Mouse (Mus musculus): Measurements from ENCODE around the gene Nipsnap3b. TPM values are rescaled to one million over a fixed set of nuclear protein-coding genes. Genes with fewer than 3 reads are reported as not detected.

The Nipsnap3b gene
- polyA plus RNA-seq (2015; fragmentation: Nextera tagmentation; extraction: Ambion mirVana), result 42.7 and 47.8 TPM in 2 replicates

DNA sequence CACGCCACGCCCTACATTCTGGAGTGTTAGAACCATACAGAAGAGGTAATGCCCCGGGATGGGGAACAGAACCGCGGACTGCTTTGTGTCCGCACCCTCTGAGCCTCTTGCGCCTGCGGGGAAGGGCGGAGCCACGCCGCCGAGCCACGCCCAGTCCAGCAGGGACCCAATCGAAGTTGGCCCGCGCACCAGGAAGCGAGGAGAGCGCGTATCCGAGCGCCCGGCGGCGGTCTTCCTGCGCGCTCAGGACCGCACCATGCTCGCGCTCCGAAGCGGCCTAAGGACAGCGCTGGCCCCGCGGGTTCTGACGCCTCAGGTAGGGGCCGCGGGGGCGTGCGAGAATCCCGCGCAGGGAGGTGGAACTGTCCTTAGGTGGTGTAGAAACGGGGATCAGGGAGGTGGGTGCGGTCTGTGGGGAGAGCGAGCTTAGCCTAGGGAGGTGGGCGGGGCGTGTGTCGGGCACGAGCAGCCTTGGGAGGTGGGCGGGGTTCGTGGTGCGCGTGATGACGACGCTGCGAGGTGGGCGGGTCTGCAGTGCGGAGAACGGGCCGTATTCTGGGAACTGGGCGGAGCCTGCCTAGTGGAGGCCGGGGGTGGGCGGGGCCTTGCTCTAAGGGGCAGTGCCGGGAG, at the start of gene Nipsnap3b:
Gene Nipsnap3b (plus strand): TSS at position 149 of the 630 bp plus-strand sequence.
- H3K9me3 ChIP-seq (replicated peaks), result no peaks in the 10 kb centered on the region
- ATAC-seq (ENCODE audit: low read depth), result peak; percentile 95
- WGBS (ENCODE audit: insufficient replicate concordance), result under 1% methylated on average over 63 of the region's 63 CpGs

DNA sequence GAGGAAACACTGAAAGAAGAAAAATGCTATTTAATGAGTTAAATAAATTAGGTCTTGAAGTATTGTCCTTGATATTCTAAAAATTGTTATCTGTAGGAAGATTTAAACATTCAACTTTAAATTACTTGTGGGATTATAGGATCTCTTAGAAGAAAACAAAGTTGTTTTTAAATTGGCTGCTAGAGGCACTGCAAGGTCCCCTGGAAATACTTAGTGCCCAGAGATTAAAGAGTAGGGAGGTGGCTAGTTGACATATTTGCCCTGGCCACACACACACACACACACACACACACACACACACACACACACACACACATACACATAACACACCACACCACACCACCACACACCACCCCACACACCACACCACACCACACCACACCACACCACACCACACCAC, 47.4 kb upstream of the Nipsnap3b start, which contains the start of gene Olfr270:
Gene Olfr270 (plus strand): TSS at position 301 of the 400 bp plus-strand sequence.
- no peaks in the 10 kb centered on the region for H3K27me3 ChIP-seq
- ATAC-seq (ENCODE audit: low read depth) (no peak), DNase-seq (no peak)
- no peaks in the 10 kb centered on the region for H3K36me3 ChIP-seq
- no peaks in the 10 kb centered on the region for H3K9me3 ChIP-seq (replicated peaks)
- no peaks in the 10 kb centered on the region for H3K4me1 ChIP-seq (replicated peaks)
- H3K27ac ChIP-seq, result no peak within 1 kb of the TSS
- H3K4me2 ChIP-seq, result no peak within 1 kb of the TSS
- no peak within 1 kb of the TSS for H3K4me3 ChIP-seq (replicated peaks)
- no peak within 1 kb of the TSS for H3K9ac ChIP-seq

More for the DNA sequence above, at the start of gene Nipsnap3b:
- Histone ChIP-seq H3K4me2 (peak within 1 kb of the TSS; percentile 80), H3K9ac (peak within 1 kb of the TSS; percentile 79), H3K4me3 (replicated peaks) (peak within 1 kb of the TSS; percentile 79), H3K27ac (peak within 1 kb of the TSS; percentile 82), H3K36me3 (peaks cover 17% of the 10 kb centered on the region), H3K27me3 (no peaks in the 10 kb centered on the region), H3K4me1 (replicated peaks) (peaks cover 11% of the 10 kb centered on the region)
- peak; percentile 94 for DNase-seq

GRCm38 (mm10) chr4:52985216-52985615, 26.5 kb upstream of the Nipsnap3b start:
- Histone ChIP-seq H3K27ac (no peak overlapping the region), H3K9ac (no peak overlapping the region), H3K4me3 (replicated peaks) (no peak overlapping the region), H3K27me3 (no peaks in the 10 kb centered on the region), H3K4me1 (replicated peaks) (no peaks in the 10 kb centered on the region), H3K9me3 (replicated peaks) (no peaks in the 10 kb centered on the region), H3K36me3 (no peaks in the 10 kb centered on the region), H3K4me2 (no peak overlapping the region)
- 46% methylated on average over 2 of the region's 2 CpGs for WGBS (ENCODE audit: insufficient replicate concordance)
- DNase-seq (no peak), ATAC-seq (ENCODE audit: low read depth) (no peak)

- H3K4me2 ChIP-seq, result no peak overlapping the region
- no peaks in the 10 kb centered on the region for H3K9me3 ChIP-seq (replicated peaks)
- DNase-seq (no peak), ATAC-seq (ENCODE audit: low read depth) (no peak)
- H3K36me3 ChIP-seq, result no peaks in the 10 kb centered on the region
- no peak overlapping the region for H3K4me3 ChIP-seq (replicated peaks)
- 56% methylated on average over 2 of the region's 2 CpGs for WGBS (ENCODE audit: insufficient replicate concordance)
- H3K27ac ChIP-seq, result no peak overlapping the region
- H3K9ac ChIP-seq, result no peak overlapping the region
- H3K27me3 ChIP-seq, result no peaks in the 10 kb centered on the region
- no peaks in the 10 kb centered on the region for H3K4me1 ChIP-seq (replicated peaks)
These were observed 25.4 kb upstream of the Nipsnap3b start for GRCm38 (mm10) chr4:52986266-52986665.

GRCm38 (mm10) chr4:52989248-52989647, 22.4 kb upstream of the Nipsnap3b start, which contains the start of gene Nipsnap3a:
Gene Nipsnap3a, plus strand, starts transcription at chr4:52989272.
- Histone ChIP-seq H3K27me3 (no peaks in the 10 kb centered on the region), H3K9me3 (replicated peaks) (no peaks in the 10 kb centered on the region), H3K4me3 (replicated peaks) (no peak within 1 kb of the TSS), H3K4me2 (peak within 1 kb of the TSS; percentile 4; the same call in 1 of the 2 replicates), H3K27ac (no peak within 1 kb of the TSS), H3K36me3 (no peaks in the 10 kb centered on the region), H3K9ac (no peak within 1 kb of the TSS), H3K4me1 (replicated peaks) (no peaks in the 10 kb centered on the region)
- DNase-seq, result no peak
- ATAC-seq (ENCODE audit: low read depth), result no peak
- 26% methylated on average over 12 of the region's 12 CpGs for WGBS (ENCODE audit: insufficient replicate concordance)

DNA sequence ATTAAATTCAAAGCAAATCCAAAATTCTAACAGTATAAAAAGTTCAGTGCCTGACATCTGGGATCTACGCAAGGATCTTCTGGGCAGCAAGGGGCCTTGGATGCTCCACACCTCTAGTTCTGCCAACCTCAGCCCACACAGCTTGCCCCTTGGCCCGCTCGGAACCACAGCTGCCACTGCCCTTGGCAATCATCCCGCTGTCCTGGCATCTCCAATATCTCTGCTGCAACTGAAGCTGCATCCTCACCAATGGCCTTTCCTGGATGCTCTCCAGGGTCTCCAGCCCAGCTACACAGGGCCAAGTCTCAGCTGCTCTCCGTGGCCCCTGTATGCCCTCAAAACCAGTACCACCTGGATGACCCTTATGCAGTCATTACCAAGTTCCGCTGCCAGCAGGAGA, 12.2 kb upstream of the Nipsnap3b start:
- H3K4me3 ChIP-seq (replicated peaks), result no peak overlapping the region
- no peak overlapping the region for H3K9ac ChIP-seq
- no peaks in the 10 kb centered on the region for H3K9me3 ChIP-seq (replicated peaks)
- no peak for DNase-seq
- WGBS (ENCODE audit: insufficient replicate concordance), result 76% methylated on average over 6 of the region's 6 CpGs
- H3K4me2 ChIP-seq, result no peak overlapping the region
- no peaks in the 10 kb centered on the region for H3K4me1 ChIP-seq (replicated peaks)
- H3K27ac ChIP-seq, result no peak overlapping the region
- H3K27me3 ChIP-seq, result no peaks in the 10 kb centered on the region
- H3K36me3 ChIP-seq, result no peaks in the 10 kb centered on the region
- ATAC-seq (ENCODE audit: low read depth), result no peak

DNA sequence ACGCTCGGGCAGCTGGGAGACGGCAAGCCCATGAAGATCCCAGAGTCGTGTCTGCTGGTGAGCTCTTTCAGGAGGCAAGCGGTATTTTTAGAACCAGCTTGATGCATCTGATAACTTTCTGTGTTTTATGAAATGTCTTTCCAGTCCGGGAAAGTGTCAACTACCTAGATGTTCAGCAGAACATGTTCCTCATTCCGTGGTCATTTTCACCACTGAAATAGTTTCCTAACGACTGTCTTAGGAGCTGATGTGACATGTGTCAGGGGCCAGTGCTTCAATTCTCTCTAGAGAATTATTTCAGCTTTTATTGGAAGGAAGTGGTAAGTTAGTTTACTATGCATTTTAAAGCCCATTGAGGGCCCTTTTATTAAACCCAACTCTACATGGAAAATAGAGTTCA, 11.5 kb upstream of the Nipsnap3b start:
- no peak overlapping the region for H3K9ac ChIP-seq
- no peaks in the 10 kb centered on the region for H3K27me3 ChIP-seq
- no peaks in the 10 kb centered on the region for H3K4me1 ChIP-seq (replicated peaks)
- no peak for DNase-seq
- no peak overlapping the region for H3K27ac ChIP-seq
- ATAC-seq (ENCODE audit: low read depth), result no peak
- no peak overlapping the region for H3K4me3 ChIP-seq (replicated peaks)
- no peaks in the 10 kb centered on the region for H3K9me3 ChIP-seq (replicated peaks)
- 20% methylated on average over 8 of the region's 8 CpGs for WGBS (ENCODE audit: insufficient replicate concordance)
- H3K36me3 ChIP-seq, result no peaks in the 10 kb centered on the region
- H3K4me2 ChIP-seq, result no peak overlapping the region

- no peaks in the 10 kb centered on the region for H3K27me3 ChIP-seq
- no peak overlapping the region for H3K27ac ChIP-seq
- no peaks in the 10 kb centered on the region for H3K9me3 ChIP-seq (replicated peaks)
- H3K9ac ChIP-seq, result no peak overlapping the region
- WGBS (ENCODE audit: insufficient replicate concordance), result 63% methylated on average over 4 of the region's 4 CpGs
- H3K4me2 ChIP-seq, result no peak overlapping the region
- ATAC-seq (ENCODE audit: low read depth) (no peak), DNase-seq (no peak)
- no peak overlapping the region for H3K4me3 ChIP-seq (replicated peaks)
- peaks cover 11% of the 10 kb centered on the region for H3K4me1 ChIP-seq (replicated peaks)
- H3K36me3 ChIP-seq, result no peaks in the 10 kb centered on the region
These were observed 2.5 kb upstream of the Nipsnap3b start for GRCm38 (mm10) chr4:53009183-53009582.

DNA sequence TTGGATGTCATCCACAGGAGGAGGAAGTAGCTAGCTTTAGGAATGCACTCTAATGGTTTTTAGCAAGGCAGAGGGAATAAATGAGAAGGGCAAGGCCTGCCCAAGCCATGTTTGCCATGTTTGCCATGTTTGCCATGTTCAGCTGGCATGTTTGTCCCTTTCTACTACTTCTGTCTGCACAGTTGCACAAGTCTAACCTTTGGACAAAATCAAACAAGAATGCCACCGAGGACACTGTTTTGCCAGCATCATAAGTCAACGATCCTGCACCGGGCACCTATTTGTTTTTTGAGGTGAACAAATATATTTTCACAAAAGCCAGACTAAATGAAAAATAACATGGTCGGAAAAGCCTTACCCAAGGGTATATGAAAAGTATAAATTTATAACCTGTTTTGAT, 1.8 kb upstream of the Nipsnap3b start:
- ATAC-seq (ENCODE audit: low read depth) (no peak), DNase-seq (no peak)
- no peaks in the 10 kb centered on the region for H3K27me3 ChIP-seq
- 74% methylated on average over 4 of the region's 4 CpGs for WGBS (ENCODE audit: insufficient replicate concordance)
- H3K4me3 ChIP-seq (replicated peaks), result no peak overlapping the region
- peaks cover 11% of the 10 kb centered on the region for H3K4me1 ChIP-seq (replicated peaks)
- H3K9me3 ChIP-seq (replicated peaks), result no peaks in the 10 kb centered on the region
- no peak overlapping the region for H3K4me2 ChIP-seq
- H3K36me3 ChIP-seq, result peaks cover under 1% of the 10 kb centered on the region; the same call in 1 of the 2 replicates
- no peak overlapping the region for H3K9ac ChIP-seq
- no peak overlapping the region for H3K27ac ChIP-seq

- H3K9me3 ChIP-seq (replicated peaks), result no peaks in the 10 kb centered on the region
- ATAC-seq (ENCODE audit: low read depth), result no peak
- no peak overlapping the region for H3K9ac ChIP-seq
- H3K4me3 ChIP-seq (replicated peaks), result no peak overlapping the region
- WGBS (ENCODE audit: insufficient replicate concordance), result 77% methylated on average over 7 of the region's 7 CpGs
- H3K27ac ChIP-seq, result no peak overlapping the region
- DNase-seq, result no peak
- no peaks in the 10 kb centered on the region for H3K27me3 ChIP-seq
- H3K36me3 ChIP-seq, result peaks cover 35% of the 10 kb centered on the region
- no peak overlapping the region for H3K4me2 ChIP-seq
- H3K4me1 ChIP-seq (replicated peaks), result peaks cover 11% of the 10 kb centered on the region
These were observed 2.7 kb downstream of the Nipsnap3b start for GRCm38 (mm10) chr4:53014421-53014820.

DNA sequence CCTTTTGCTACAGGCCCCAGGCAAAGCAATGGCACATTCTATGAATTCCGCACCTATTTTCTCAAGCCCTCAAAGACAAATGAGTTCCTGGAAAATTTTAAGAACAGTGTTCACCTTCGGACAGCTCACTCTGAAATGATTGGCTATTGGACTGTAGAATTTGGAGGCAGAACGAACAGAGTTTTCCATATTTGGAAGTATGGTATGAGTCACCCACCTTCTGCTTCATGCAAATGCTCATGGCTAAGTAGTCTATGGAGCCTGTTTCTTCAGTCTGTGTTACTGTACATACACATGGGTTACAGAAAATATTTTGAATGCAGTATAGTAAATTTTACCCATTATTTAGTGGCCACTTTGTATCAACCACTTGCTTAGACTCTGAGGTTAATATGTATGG, 3.3 kb downstream of the Nipsnap3b start:
- no peak overlapping the region for H3K27ac ChIP-seq
- H3K9me3 ChIP-seq (replicated peaks), result no peaks in the 10 kb centered on the region
- 83% methylated on average over 3 of the region's 3 CpGs for WGBS (ENCODE audit: insufficient replicate concordance)
- ATAC-seq (ENCODE audit: low read depth) (no peak), DNase-seq (no peak)
- no peaks in the 10 kb centered on the region for H3K27me3 ChIP-seq
- no peak overlapping the region for H3K4me2 ChIP-seq
- H3K9ac ChIP-seq, result no peak overlapping the region
- H3K4me1 ChIP-seq (replicated peaks), result peaks cover 11% of the 10 kb centered on the region
- peaks cover 42% of the 10 kb centered on the region for H3K36me3 ChIP-seq
- H3K4me3 ChIP-seq (replicated peaks), result no peak overlapping the region

- Histone ChIP-seq H3K4me1 (replicated peaks) (no peaks in the 10 kb centered on the region), H3K27me3 (no peaks in the 10 kb centered on the region), H3K9me3 (replicated peaks) (no peaks in the 10 kb centered on the region), H3K9ac (no peak overlapping the region), H3K36me3 (peaks cover 59% of the 10 kb centered on the region), H3K4me2 (no peak overlapping the region), H3K27ac (no peak overlapping the region), H3K4me3 (replicated peaks) (no peak overlapping the region)
- 66% methylated on average over 1 of the region's 1 CpGs for WGBS (ENCODE audit: insufficient replicate concordance)
- ATAC-seq (ENCODE audit: low read depth) (no peak), DNase-seq (no peak)
These were observed 6.7 kb downstream of the Nipsnap3b start for GRCm38 (mm10) chr4:53018392-53018791.
